Mouse (Mus musculus): Measurements from ENCODE around the gene Gapdh.

The Gapdh gene

GRCm38 (mm10) chr6:125149569-125149950, 16.7 kb downstream of the Gapdh start:
- DNase-seq (ENCODE audit: low spot score in 2 of 2), result no peak

- DNase-seq (ENCODE audit: low spot score in 2 of 2), result no peak
Observed at GRCm38 (mm10) chr6:125148926-125149568, 17.2 kb downstream of the Gapdh start.

- DNase-seq (ENCODE audit: low spot score in 2 of 2), result no peak
Observed at GRCm38 (mm10) chr6:125148251-125148925, 17.9 kb downstream of the Gapdh start.

GRCm38 (mm10) chr6:125147329-125147728, 18.9 kb downstream of the Gapdh start:
- DNase-seq (ENCODE audit: low spot score in 2 of 2), result no peak

- DNase-seq (ENCODE audit: low spot score in 2 of 2), result no peak
Observed at GRCm38 (mm10) chr6:125146797-125147196, 19.5 kb downstream of the Gapdh start.

- no peak for DNase-seq (ENCODE audit: low spot score in 2 of 2)
Observed at GRCm38 (mm10) chr6:125146148-125146547, 20.1 kb downstream of the Gapdh start.

GRCm38 (mm10) chr6:125145479-125145951, 20.8 kb downstream of the Gapdh start:
- no peak for DNase-seq (ENCODE audit: low spot score in 2 of 2)

GRCm38 (mm10) chr6:125145001-125145400, 21.3 kb downstream of the Gapdh start, which contains the start of gene Iffo1:
Iffo1 (plus strand) TSS chr6:125145241.
- DNase-seq (ENCODE audit: low spot score in 2 of 2), result peak; percentile 78 to 88

- DNase-seq (ENCODE audit: low spot score in 2 of 2), result no peak
Observed at GRCm38 (mm10) chr6:125143904-125144303, 22.4 kb downstream of the Gapdh start.

GRCm38 (mm10) chr6:125143128-125143527, 23.1 kb downstream of the Gapdh start:
- DNase-seq (ENCODE audit: low spot score in 2 of 2), result no peak

GRCm38 (mm10) chr6:125142436-125142835, 23.8 kb downstream of the Gapdh start:
- DNase-seq (ENCODE audit: low spot score in 2 of 2), result no peak

- no peak for DNase-seq (ENCODE audit: low spot score in 2 of 2)
Observed at GRCm38 (mm10) chr6:125139747-125140146, 26.5 kb downstream of the Gapdh start.

GRCm38 (mm10) chr6:125137002-125137671, 29.1 kb downstream of the Gapdh start:
- no peak for DNase-seq (ENCODE audit: low spot score in 2 of 2)

- no peak for DNase-seq (ENCODE audit: low spot score in 2 of 2)
Observed at GRCm38 (mm10) chr6:125132470-125132869, 33.8 kb downstream of the Gapdh start.

GRCm38 (mm10) chr6:125131302-125132156, 34.7 kb downstream of the Gapdh start, which contains the start of gene Nop2:
Nop2 (plus strand) TSS chr6:125131909.
- peak; percentile 68 to 84 for DNase-seq (ENCODE audit: low spot score in 2 of 2)

- no peak for DNase-seq (ENCODE audit: low spot score in 2 of 2)
Observed at GRCm38 (mm10) chr6:125129710-125130402, 36.4 kb downstream of the Gapdh start.

GRCm38 (mm10) chr6:125128724-125129123, 37.5 kb downstream of the Gapdh start:
- DNase-seq (ENCODE audit: low spot score in 2 of 2), result no peak

GRCm38 (mm10) chr6:125119387-125119786, 46.9 kb downstream of the Gapdh start:
- no peak for DNase-seq (ENCODE audit: low spot score in 2 of 2)

GRCm38 (mm10) chr6:125112553-125112952, 53.7 kb downstream of the Gapdh start:
- no peak for DNase-seq (ENCODE audit: low spot score in 2 of 2)

Measured in cerebellum, postnatal 4 days (tissue).